Mouse (Mus musculus) liver, adult 2 months (tissue): Measurements from ENCODE around the gene Ly6g5c. TPM values are rescaled to one million over a fixed set of nuclear protein-coding genes. Genes with fewer than 3 reads are reported as not detected.
A peak's percentile ranks its signal among the peaks of the same experiment; 100 is the strongest.

Experiments
- DNase-seq: peaks from one replicate; pipeline ENCODE4 v3.0.0-alpha.2; 2011; ENCODE audit warnings: low read depth, low spot score; ENCODE audit errors: extremely low read depth
- H3K27ac ChIP-seq: fragments of 200-500 bp; replicated peaks from 2 replicates; pipeline ENCODE4 v1.5.1; 2012; ENCODE audit warnings: low read depth, mild to moderate bottlenecking, control low read depth, inconsistent platforms, low read length; ENCODE audit not compliant: insufficient read depth
- H3K27me3 ChIP-seq: fragments of 200-500 bp; 2 replicates; pipeline ENCODE4 v1.6.1; 2012; ENCODE audit warnings: mild to moderate bottlenecking, moderate library complexity, low read length, inconsistent platforms; ENCODE audit not compliant: control insufficient read depth, insufficient read depth
- H3K36me3 ChIP-seq: fragments of 200-500 bp; 2 replicates; pipeline ENCODE4 v1.6.1; 2012; ENCODE audit warnings: low read length, inconsistent platforms; ENCODE audit not compliant: control insufficient read depth, insufficient read depth
- H3K4me1 ChIP-seq: fragments of 200-500 bp; 2 replicates; pipeline ENCODE4 v1.6.1; 2011; ENCODE audit warnings: low read length; ENCODE audit not compliant: control insufficient read depth, insufficient read depth
- H3K4me3 ChIP-seq: fragments of 200-500 bp; 2 replicates; pipeline ENCODE4 v1.5.1; 2011; ENCODE audit warnings: low read depth, mild to moderate bottlenecking, control low read depth, low read length, moderate library complexity; ENCODE audit not compliant: insufficient read depth
- H3K79me2 ChIP-seq: fragments of 200-500 bp; 2 replicates; pipeline ENCODE4 v1.6.1; 2012; ENCODE audit warnings: inconsistent platforms, mild to moderate bottlenecking, low read length, moderate library complexity; ENCODE audit not compliant: control insufficient read depth, insufficient read depth
- H3K9ac ChIP-seq: fragments of 200-500 bp; 2 replicates; pipeline ENCODE4 v1.6.1; 2012; ENCODE audit warnings: low read depth, mild to moderate bottlenecking, control low read depth, inconsistent platforms, low read length
- CTCF ChIP-seq: fragments of 200-500 bp; IDR thresholded peaks from 2 replicates; pipeline ENCODE4 v1.5.1; 2011; ENCODE audit warnings: low read depth, low read length, control low read depth
- POLR2A ChIP-seq: fragments of 200-500 bp; IDR thresholded peaks from 2 replicates; pipeline ENCODE4 v1.6.1; 2011; ENCODE audit warnings: low read length, control low read depth; ENCODE audit not compliant: insufficient read depth; ENCODE audit errors: extremely low read depth
- WGBS: fragments of 180-500 bp; shearing (Covaris S2); methylation state at CpG from one replicate; pipeline ENCODE4 v1.1.7; 2018; 5-methylcytosine and 5-hydroxymethylcytosine counted together
- polyA plus RNA-seq: library from polyadenylated mRNA; depleted of rRNA; stranded (reverse); fragments of >200 nt; gene quantifications from 2 replicates; pipeline ENCODE4 v1.2.3, GENCODE M21; 2012
- total RNA-seq: library from RNA; depleted of rRNA; stranded (reverse); fragments of >200 nt; gene quantifications from 2 replicates; pipeline ENCODE4 v1.2.3, GENCODE M21; 2014

Ly6g5c gene
- total and polyA plus RNA-seq, 2 experiments = not detected

DNA sequence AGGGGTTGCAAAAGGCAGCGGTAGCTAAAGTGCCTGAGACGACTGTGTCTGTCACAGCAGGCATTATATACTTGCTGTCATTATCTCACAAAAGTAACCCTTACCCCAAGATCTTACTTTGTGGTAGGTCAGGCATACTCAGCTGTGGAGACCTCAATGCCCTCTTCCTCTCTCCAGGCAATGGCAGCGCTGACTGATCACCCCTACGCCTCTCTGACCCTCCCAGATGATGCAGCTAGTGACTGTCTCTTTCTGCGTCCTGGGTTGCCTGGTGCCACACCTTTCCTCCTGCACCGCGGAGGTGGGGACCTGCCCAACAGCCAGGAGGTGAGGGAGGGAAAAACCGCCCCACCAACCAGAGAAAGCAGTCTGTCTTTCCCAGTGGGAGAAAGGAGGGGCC, 46.8 kb upstream of the Ly6g5c start:
- H3K4me1 ChIP-seq = peaks cover 3% of the 10 kb centered on the region; the same call in 1 of the 2 replicates

DNA sequence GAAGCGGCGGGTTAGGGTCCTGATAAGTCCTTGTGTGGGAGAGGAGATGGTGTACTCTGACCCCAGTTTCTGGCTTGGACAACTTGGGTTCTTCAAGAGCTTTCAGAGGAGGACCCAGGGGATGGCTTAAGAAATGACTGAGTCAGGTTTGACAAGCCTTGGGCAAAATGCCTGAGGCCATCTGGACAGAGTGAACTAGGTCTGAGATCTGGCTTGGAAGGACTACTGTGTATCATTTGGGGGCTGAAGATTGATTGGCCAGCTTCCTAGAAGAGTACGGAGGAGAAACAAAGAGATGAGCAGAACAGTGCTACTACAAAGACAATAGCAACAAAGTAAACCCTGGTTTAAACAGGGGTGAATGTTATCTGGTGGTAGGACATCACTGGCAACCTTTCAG, 44.6 kb upstream of the Ly6g5c start:
- Histone ChIP-seq H3K4me3 (no peak overlapping the region), H3K4me1 (peaks cover 3% of the 10 kb centered on the region; the same call in 1 of the 2 replicates), H3K79me2 (no peaks in the 10 kb centered on the region), H3K36me3 (no peaks in the 10 kb centered on the region), H3K27ac (no peak overlapping the region), H3K27me3 (peaks cover 2% of the 10 kb centered on the region; the same call in 1 of the 2 replicates), H3K9ac (no peak overlapping the region)
- 91% methylated on average over 3 of the region's 3 CpGs for WGBS
- DNase-seq = no peak
- TF ChIP-seq CTCF (no peak), POLR2A (no peak)

More for the DNA sequence above, 46.8 kb upstream of the Ly6g5c start:
- H3K27ac ChIP-seq = no peak overlapping the region
- peaks cover 2% of the 10 kb centered on the region; the same call in 1 of the 2 replicates for H3K36me3 ChIP-seq
- H3K4me3 ChIP-seq = no peak overlapping the region
- no peak for TF ChIP-seq POLR2A
- TF ChIP-seq CTCF = no peak
- H3K79me2 ChIP-seq = no peaks in the 10 kb centered on the region
- 91% methylated on average over 8 of the region's 8 CpGs for WGBS
- no peak for DNase-seq
- no peak overlapping the region for H3K9ac ChIP-seq
- peaks cover 2% of the 10 kb centered on the region; the same call in 1 of the 2 replicates for H3K27me3 ChIP-seq

DNA sequence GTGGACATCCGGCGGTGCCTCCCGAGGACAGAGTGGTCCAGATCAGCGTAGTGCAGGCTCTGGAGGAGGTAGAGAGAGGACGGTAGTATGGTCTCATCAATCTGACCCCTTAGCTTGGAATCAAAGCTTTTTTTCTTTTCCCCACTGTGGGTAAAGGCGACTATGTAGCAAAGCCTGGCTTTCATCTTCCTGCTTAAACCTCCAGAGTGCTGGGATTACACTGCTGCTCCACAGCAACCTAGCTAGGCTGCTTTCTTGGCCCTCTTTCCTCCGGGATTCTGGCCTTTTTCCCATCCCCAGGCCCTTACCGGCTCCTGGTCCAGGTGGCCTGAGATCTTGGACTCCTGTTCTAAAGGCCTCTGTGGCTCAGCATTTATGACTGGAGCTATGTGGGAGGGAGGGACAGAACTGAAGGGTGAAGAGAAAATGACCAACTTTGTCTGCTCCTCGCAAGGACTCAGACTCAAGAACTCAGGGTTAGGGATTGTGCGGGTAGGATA, 43.7 kb upstream of the Ly6g5c start:
- Histone ChIP-seq H3K4me3 (no peak overlapping the region), H3K36me3 (no peaks in the 10 kb centered on the region), H3K27ac (no peak overlapping the region), H3K79me2 (no peaks in the 10 kb centered on the region), H3K27me3 (peaks cover 2% of the 10 kb centered on the region; the same call in 1 of the 2 replicates), H3K4me1 (peaks cover under 1% of the 10 kb centered on the region; the same call in 1 of the 2 replicates), H3K9ac (no peak overlapping the region)
- 45% methylated on average over 10 of the region's 10 CpGs for WGBS
- TF ChIP-seq CTCF (no peak), POLR2A (no peak)
- no peak for DNase-seq

DNA sequence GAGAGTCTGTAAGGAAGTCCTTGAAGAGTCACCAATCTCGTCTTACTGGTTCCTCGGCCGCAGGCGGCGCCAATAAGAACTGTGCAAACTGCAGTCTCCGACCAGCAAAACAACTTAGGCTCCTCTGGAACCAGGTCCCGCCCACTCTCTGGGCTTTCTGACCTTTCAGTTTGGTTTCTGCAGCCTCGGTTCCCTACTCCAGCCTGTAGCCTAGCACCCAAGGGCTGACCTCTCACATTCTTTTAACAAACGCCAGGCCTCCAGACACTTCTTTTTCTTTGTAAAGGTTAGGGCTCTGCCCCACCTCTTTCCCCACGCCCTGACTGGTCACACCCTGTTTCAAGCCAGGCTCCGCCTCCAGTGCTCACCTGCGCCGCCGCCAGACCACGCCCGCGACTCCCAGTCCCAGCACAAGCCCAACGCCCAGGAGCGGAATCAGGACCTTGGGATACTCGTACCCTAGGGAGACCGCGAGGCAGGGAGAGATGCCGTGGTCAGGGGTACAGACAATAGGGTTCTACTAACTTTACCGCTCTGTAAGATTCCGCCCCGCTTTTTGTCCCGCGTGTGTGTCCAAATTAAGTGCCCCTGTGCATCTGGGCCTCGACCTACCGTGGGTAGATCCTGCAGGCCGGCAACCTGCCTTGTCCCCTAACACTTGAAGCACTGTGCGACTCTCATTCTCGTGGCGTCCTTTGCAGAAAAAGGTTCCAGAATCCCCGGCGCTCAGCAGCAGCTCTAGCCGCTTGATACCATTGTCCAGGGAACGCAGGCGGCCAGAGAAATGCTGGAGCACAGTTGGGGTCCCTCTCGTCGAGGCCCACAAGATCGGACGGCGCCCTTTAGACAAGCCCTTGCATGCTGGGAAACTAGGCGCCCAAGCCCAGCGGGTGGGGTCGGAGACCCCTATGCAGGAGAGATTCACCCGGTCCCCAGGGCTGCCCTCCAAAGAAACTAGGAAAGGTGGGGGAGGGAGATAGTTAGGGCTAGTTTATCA, 42.8 kb upstream of the Ly6g5c start, which contains the start of gene Ly6g6c:
Gene Ly6g6c, plus strand, starts transcription at position 438 of the 997 bp plus-strand sequence.
- H3K79me2 ChIP-seq = no peaks in the 10 kb centered on the region
- no peaks in the 10 kb centered on the region for H3K4me1 ChIP-seq
- no peak within 1 kb of the TSS for H3K27ac ChIP-seq
- H3K4me3 ChIP-seq = peak within 1 kb of the TSS; percentile 24
- TF ChIP-seq POLR2A = no peak
- TF ChIP-seq CTCF = no peak
- peaks cover 2% of the 10 kb centered on the region; the same call in 1 of the 2 replicates for H3K27me3 ChIP-seq
- WGBS = 5% methylated on average over 48 of the region's 48 CpGs
- no peaks in the 10 kb centered on the region for H3K36me3 ChIP-seq
- DNase-seq = no peak
- H3K9ac ChIP-seq = no peak within 1 kb of the TSS

DNA sequence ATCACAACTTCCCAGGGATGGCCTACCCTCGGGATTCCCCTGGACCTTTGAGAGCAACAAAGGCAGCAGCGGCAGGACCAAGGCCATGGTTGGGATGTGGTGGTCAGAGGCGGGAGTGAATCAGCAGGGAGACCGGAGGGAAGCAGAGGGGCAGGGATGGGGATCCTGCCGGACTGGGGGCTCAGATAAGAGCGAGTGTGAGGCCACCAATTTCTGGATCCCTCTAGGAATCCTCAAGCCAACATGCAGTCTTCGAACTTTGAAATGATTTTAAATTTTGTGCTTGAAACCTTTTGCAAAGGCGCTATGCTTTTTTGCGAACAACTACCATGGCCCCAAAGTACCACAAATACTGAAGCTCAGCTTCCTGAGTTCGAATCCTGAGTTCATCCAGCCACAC, 42.0 kb upstream of the Ly6g5c start, which contains the start of gene Mpig6b:
Gene Mpig6b, minus strand, starts transcription at position 101 of the 400 bp plus-strand sequence.
- WGBS = 50% methylated on average over 10 of the region's 10 CpGs
- no peaks in the 10 kb centered on the region for H3K36me3 ChIP-seq
- H3K27ac ChIP-seq = no peak within 1 kb of the TSS
- DNase-seq = no peak
- H3K4me1 ChIP-seq = no peaks in the 10 kb centered on the region
- no peak for TF ChIP-seq CTCF
- no peak for TF ChIP-seq POLR2A
- no peaks in the 10 kb centered on the region for H3K79me2 ChIP-seq
- no peak within 1 kb of the TSS for H3K9ac ChIP-seq
- peak within 1 kb of the TSS; percentile 24 for H3K4me3 ChIP-seq
- peaks cover 2% of the 10 kb centered on the region; the same call in 1 of the 2 replicates for H3K27me3 ChIP-seq
